Mouse (Mus musculus): Measurements from ENCODE around the gene Rin1.

- no peak for TF ChIP-seq POLR2A (IDR thresholded peaks at IDR 0.05; ENCODE audit: borderline replicate concordance, insufficient read depth, low read length)
- peak; percentile 39; the same call in 1 of the 2 replicates for TF ChIP-seq CTCF (IDR thresholded peaks at IDR 0.05; ENCODE audit: borderline replicate concordance, insufficient read depth, low read depth, low read length)
Measured at GRCm38 (mm10) chr19:5050047-5050905, at the start of gene Rin1.
